Mouse (Mus musculus): ENCODE results near the gene Suds3.

- TF ChIP-seq CTCF (IDR thresholded peaks at IDR 0.05; ENCODE audit: low read depth) = peak; percentile 78
- no peak for TF ChIP-seq EP300 (IDR thresholded peaks at IDR 0.05; ENCODE audit: low read depth)
These were observed 1.2 kb downstream of the Suds3 start for GRCm38 (mm10) chr5:117114581-117115192.
